Mouse (Mus musculus) v-Abl transformed pro-B cells (cell line): ENCODE measurements around the gene Efl1.
"Not testable (repeated sequence)": the region's sequence is repeated elsewhere in the genome, so short reads cannot be mapped to it uniquely, and the experiment has no call there.

Source experiments
- in situ Hi-C, 2 experiments: fragments of 400-800 bp; cut with MboI; formaldehyde crosslinking; loops; one replicate each; pipeline ENCODE4 v1.15.1; 2025; ENCODE audit not compliant: unreplicated experiment in 2 of 2

The Efl1 gene

DNA sequence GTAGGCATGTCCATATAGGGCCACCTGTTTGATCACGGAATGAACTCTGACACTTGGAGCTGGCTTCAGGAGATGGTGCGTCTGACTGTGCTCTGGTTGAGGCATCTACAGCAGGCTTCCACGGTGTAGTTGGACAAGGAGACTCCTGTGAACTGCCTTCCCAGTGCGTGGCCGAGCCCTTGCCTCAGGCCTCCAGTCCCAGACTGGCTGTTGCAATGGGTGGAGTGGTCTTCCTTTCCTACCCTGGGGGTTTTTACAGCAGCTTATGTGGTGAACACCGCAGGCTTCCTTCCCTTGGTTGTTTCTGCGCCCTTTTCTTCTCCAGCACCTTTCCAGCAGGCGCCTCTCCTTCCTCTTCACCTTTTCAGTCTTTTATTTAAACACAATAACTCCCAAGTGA lies 100.8 kb downstream of the Efl1 start:
- in situ Hi-C loops, result no loop called here

DNA sequence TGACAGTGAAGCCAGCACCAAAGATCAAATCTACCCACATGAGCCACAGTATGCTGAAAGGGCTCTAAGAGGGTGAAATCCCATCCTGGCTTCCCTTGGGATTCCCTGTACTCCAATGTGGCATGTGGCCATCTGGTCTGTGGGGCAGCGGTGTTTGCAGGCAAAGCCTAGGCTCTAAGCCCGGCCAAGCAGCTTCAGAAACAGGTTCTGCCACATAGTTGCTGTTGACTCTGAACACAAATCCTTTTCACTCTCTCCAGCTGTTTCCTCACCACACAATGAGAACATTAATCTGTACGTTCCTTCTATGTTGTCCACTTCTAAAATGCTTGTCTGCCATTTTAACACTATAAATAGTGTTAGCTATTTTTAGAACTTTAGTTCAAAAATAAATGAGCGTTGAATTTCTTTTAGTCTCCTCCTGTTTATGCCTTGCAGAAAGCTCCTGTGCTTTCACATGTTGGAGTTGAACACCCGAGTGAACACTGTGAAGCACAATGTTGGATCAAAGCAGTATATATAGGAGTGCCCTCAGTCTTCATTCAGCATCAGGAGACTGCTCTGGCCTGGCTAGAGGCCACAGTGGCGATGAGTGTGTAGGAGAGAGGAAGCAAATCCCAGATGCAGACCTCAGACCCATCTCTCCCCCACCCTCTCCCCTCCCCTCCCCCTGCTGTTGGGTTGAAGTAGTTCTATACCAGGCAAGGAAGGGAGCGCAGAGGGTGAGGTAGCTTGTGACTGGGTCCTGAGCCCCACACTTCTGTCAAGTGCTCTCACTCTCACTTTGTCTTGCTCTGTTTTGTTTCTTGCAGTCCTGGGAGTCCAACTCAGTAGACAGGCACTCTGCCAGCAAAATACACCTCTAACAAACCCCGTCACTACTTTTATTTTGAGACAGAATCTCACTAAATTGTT lies 104.0 kb downstream of the Efl1 start:
- in situ Hi-C loops, result no loop called here

DNA sequence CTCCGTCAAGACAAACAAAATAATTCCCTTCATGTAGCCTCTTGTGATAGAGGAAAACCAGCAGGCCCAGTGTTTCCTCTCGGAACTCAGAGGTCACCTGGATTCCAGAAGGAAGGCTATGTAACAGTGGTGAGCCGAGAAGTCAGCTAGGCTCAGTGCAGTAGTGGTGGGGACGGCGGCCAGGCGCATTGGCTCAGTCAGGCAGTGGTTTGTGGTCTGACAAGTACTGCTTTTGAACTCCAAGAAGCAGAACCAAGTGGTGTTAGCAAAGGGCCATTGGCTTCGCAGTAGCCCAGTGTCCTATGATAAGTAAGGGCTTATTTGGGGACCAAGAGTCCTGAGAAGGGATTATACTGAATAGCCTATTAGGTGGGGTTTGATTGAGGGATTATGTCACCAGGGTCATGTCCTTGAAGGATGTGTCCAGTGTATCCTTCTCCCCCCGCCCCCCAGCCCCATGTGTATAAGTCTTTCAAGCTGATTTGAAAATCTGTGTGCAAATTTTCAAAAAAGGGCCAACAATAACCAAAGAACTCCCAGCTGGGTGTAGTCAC lies 107.3 kb downstream of the Efl1 start:
- in situ Hi-C loops, result no loop called here

DNA sequence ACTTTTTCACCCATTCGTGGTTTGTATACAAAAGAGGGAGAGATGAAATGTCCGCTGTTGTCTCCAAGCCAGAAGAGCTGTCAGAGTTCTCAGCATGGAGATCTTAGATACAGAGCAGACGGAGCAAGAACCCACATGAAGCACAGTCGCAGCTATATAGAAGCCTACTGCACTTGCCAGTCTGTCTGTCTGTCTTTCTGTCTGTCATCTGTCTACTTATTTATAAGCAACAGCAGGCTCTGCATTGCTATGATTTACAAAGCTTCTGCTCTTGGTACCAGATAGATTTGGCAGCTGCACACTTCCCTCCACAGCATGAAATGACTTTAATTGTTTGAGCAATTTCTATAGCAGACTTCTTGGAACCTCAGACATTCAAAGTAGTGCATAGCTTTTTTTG lies 110.1 kb downstream of the Efl1 start:
- in situ Hi-C loops, result no loop called here

DNA sequence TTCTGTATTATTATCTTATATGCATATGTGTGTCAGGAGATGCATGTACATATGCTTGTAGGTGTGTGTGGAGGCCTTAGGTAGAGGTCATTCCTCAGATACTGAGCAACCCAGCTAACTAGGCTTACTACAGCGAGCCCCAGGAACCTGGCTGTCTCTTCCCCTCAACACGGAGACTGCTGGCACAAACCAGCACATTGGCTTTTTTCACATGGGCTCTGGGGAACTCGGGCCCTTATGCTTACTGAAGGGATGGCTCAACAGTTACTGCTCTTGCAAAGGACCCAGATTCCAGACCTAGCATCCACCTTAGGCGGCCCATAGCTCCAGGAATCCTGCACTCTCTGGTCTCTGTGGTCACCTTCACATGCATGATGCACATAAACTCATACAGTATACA lies 110.7 kb downstream of the Efl1 start:
- in situ Hi-C loops, result no loop called here

DNA sequence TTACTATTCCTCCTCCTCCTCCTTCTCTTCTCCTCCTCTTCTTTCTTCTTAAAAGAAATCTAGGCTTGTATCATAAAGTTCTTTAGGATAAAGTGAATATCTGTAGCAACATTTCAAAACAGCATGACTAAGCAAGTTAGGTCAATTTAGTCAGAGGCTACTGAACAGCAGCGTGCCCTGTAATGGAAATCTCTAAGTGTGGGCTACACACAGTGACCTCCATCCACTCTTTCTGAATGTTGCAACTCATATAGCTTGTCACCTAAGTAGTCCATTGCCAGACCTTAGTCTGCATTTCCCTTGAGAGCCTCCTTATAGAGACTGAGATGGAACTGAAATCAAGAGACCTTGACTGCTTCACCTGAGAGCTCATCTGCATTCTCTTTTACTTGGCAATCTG lies 116.5 kb downstream of the Efl1 start:
- in situ Hi-C loops, result no loop called here

DNA sequence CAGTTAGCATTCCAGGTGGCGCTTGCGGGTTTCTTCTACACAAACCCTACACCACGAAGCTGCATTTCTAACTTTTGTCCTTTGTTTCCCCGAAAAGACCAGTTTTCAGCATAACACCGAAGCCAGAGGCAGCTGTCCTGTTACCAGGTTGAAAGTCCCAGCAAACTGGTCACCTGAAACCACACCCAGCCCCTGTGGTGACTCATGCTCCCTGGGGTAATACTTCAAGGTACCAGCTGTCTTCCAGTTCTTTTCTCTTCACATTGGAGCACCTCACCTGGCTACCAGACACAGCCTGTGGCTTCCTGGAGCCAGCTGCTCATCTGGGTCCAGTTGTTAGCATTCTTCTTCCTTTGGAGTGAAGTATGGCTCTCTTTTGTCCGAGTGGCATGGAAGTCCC lies 118.2 kb downstream of the Efl1 start:
- in situ Hi-C loops, result no loop called here

GRCm38 (mm10) chr7:82770207-82770606 lies 121.8 kb downstream of the Efl1 start:
- in situ Hi-C loops, result no loop called here

DNA sequence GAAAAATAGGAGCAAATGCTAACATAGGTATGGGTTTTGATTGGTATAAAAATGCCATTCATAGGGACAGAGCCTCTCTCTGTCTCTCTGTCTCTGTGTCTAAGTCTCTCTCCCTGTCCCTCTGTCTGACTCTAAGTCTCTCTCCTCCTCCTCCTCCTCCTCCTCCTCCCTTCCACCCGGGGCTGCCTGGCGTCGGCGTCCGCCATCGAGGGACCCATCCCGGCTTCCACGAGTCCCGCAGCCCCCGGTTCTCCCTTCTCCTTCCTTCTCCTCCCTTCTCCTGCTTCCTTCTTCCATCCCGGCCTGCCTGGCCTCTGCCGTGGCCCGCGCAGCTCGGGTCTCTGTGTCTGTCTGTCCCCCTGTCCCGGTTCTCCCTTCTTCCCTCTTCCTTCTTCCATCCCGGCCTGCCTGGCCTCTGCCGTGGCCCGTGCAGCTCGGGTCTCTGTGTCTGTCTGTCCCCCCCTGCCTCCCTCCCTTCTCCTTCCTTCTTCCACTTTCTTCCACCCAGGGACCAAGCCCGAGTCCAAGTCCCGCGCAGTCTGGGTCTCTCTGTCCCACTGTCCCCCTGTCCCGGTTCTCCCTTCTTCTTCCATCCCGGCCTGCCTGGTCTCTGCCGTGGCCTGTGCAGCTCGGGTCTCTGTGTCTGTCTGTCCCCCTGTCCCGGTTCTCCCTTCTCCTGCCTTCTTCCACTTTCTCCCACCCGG lies 122.7 kb downstream of the Efl1 start:
- in situ Hi-C loops, result not testable (repeated sequence)

DNA sequence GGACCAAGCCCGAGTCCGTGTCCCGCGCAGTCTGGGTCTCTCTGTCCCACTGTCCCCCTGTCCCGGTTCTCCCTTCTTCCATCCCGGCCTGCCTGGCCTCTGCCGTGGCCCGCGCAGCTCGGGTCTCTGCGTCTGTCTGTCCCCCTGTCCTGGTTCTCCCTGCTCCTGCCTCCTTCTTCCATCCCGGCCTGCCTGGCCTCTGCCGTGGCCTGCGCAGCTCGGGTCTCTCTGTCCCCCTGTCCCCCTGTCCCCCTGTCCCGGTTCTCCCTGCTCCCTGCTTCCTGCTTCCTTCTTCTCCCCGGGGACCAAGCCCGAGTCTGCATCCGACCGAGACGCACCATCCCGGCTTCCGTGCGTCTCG lies 123.2 kb downstream of the Efl1 start:
- in situ Hi-C loops, result not testable (repeated sequence)

DNA sequence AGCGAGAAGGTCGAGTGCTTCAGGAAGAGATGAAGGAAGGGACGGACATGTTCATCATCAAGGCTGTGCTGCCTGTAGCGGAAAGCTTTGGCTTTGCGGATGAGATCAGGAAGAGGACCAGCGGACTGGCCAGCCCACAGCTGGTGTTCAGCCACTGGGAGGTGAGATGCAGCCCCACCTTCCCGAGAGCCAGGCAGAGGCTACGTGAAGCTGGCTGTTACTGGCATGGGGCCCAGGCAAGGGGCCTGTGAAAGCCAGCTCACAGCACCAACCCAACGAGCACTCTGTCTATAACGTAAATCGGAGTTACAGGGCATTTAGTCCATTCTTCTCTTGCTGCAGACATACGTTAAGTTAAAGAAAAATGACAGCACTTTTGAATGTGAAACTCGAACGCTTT lies 124.1 kb downstream of the Efl1 start:
- in situ Hi-C loops, result no loop called here

GRCm38 (mm10) chr7:82773150-82773549 lies 124.7 kb downstream of the Efl1 start:
- in situ Hi-C loops, result no loop called here

DNA sequence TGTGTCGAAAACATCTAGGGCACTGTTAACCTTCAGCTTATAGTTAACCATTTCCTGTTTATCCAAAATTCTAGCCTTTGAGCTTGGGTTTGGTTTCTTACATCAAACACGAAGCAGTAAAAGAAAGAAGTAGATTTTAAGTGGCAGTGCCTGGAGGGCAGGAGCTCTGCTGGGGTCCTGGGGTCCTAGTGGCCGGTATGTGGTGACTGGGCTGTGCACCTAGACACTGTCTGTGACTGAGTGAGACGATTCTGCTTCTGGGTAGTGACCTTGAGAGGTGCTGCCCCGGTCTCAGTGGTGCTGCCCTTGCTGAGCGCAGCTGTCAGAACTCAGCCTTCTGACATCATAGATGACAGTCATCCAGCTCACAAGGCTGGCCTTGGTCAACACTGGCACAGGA lies 125.5 kb downstream of the Efl1 start:
- in situ Hi-C loops, result no loop called here

DNA sequence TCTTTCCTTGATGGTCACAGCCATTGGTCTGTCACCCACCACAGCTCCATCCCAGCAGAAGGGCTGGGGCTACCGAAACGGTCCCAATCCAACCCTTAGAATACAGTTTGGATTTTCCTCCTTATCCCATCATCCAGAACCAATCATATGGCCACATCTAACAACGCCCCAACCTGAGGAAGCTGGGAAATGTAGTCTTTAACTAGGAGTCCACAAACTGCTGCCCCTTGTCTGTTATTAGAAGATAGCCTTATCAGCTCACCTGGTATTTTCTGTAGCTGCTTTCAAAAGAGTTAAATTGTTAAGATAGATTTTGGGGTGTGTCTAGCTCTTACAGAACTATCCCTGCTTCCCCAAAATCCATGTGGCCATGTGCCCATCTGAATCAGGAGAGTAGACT lies 126.7 kb downstream of the Efl1 start:
- in situ Hi-C loops, result no loop called here

DNA sequence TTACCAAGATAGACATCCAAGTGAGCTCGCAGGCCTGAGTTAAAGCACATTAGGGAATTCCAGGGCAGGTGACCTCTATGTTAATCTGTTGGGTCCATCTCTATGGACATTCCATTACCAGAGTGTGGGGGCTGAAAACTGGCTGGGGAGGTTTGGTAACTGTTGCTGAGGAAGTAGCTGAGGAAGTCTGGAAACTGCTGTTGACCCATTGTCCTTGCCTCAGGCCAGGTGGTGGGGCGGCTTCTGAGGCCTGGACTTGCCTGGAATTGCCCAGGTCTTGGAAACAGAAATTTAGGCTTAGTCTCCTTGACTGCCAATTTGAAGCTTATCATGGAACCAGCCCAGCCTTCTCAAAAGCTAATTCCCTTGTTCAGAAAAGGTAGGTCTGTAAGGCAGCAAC lies 134.7 kb downstream of the Efl1 start:
- in situ Hi-C loops, result no loop called here

GRCm38 (mm10) chr7:82783693-82784092 lies 135.3 kb downstream of the Efl1 start:
- in situ Hi-C loops, result no loop called here

DNA sequence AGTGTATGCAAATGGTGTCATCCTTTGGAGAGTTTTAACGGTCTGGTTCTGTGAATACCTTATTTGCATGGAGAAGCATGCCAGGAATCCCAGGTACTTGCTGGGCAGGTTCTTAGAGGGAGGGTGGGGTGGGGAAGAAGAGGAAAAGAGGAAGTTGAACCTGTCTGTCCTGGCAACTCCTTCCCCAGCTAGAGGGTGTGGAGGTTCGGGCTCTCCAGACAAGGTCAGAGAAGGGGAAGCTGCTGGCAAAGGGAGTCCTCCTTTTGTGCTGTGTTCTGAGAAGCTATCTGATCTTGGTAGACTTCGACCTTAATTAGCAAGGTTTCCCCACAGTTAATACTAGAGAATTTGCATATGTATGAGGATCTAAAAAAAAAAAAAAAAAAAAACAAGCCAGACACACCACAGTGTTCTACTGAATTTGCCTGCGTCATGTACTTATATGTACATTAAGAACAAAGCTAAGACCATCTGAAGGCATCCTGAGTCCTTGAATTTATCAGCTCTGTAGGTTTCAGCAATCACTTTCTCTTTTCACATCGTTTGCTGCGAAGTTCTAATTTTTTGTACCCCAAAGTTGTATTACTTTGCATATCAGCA lies 137.0 kb downstream of the Efl1 start:
- in situ Hi-C loops, result no loop called here

DNA sequence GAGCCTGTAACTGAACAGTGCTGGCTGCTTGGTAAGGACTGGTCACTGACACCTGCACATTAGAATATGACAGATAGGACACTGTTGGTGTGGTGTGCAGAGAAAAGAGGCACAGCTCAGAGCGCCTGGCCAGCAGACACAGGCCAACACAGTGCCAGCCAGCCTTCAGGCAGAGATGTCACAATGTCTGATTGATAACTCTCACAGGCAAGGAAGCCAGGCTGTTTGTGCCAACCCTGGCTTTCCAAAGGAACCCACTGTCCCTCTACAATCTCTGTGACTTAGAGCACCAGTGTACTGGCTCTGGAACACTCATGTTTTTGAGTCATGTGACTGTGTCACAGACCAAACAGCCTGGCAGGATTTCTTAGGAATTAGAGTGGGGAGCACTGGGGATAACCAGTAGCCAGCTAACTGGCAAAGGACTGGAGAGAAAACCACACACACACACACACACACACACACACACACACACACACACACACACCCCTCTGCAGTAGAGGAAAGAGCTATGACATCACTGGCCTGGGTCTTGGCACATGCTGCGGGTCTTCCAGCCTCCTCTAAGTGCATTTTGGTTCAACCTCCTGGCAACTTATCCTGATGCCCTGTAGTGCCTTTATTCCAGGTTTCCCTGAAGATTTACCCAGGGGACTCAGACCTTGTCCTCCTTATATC lies 137.7 kb downstream of the Efl1 start:
- in situ Hi-C loops, result no loop called here

DNA sequence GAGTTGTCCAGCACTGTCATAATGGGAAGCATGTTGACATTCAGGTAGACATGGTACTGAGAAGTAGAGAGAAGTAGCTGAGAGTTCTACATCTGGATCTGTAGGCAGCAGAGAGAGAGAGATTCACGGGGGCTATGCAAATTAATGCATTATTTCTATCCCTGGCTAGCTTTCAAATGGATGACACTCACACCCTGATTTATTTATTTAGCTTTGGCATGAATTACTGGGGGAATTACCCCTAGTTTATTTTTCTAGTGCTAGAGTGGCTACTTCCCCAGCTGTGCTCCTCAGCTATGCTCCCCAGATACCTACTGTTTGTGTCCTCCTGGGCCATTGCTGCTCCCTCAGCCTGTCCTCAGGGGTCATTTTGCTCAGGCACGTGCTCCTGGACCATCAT lies 144.2 kb downstream of the Efl1 start:
- in situ Hi-C loops, result no loop called here

DNA sequence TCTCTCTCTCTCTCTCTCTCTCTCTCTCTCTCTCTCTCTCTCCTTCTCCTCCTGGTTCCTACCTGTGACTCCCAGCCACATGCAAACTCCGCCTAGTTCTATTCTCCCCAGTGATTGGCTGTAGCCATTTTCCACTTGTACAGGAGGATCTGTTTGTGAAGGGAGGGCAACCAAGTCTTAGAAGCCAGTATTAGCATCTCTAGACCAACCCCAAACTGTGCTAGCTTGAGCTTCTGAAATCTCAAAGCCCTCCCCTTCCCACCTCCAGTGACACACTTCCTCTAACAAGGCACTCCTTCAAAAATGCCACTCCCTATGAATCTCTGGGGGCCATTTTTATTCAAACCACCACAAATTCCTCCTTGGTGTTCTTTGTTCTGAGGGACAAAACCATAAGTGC lies 144.7 kb downstream of the Efl1 start:
- in situ Hi-C loops, result no loop called here

- in situ Hi-C loops, result no loop called here
Measured at GRCm38 (mm10) chr7:82794542-82794941, 146.1 kb downstream of the Efl1 start.
